Mouse (Mus musculus) ovary, adult 2 months (tissue): ENCODE data around the gene Tesmin. TPM values are rescaled to one million over a fixed set of nuclear protein-coding genes. Genes with fewer than 3 reads are reported as not detected.

Experiments
- polyA plus RNA-seq: library from polyadenylated mRNA; depleted of rRNA; stranded (reverse); fragments of >200 nt; gene quantifications from 2 replicates; pipeline ENCODE4 v1.2.3, GENCODE M21; 2012; rRNA removed

Gene Tesmin
- 0.50 and 0.68 TPM in 2 replicates for polyA plus RNA-seq

GRCm38 (mm10) chr19:3388629-3389057 lies at the start of gene Tesmin:
Tesmin (plus strand) TSS chr19:3388857.

GRCm38 (mm10) chr19:3414268-3414733 lies 25.6 kb downstream of the Tesmin start, which contains the start of gene Gal:
Gal (minus strand) TSS chr19:3414544.

Other genes starting within 250 kb of the Tesmin start
- gene Mrpl21, start 106.0 kb upstream of the Tesmin start, polyA plus RNA-seq: 44.8 and 55.7 TPM in 2 replicates
- gene Ighmbp2, start 105.8 kb upstream of the Tesmin start, polyA plus RNA-seq: 12.8 and 12.9 TPM in 2 replicates
- gene Cpt1a, start 66.5 kb upstream of the Tesmin start, polyA plus RNA-seq: 219 and 237 TPM in 2 replicates
- 0.21 and 0.66 TPM in 2 replicates for gene Gal, start 25.7 kb downstream of the Tesmin start, polyA plus RNA-seq
- 66.7 and 71.9 TPM in 2 replicates for gene Ppp6r3, start 186.9 kb downstream of the Tesmin start, polyA plus RNA-seq